Mouse (Mus musculus) forelimb bud, embryonic 11.5 days (tissue): ENCODE results near the gene Ube2r2.

Source experiments
- DNase-seq: peaks from one replicate; pipeline ENCODE4 v3.0.0-alpha.2; 2012; ENCODE audit warnings: low read depth, low spot score

Ube2r2 gene

GRCm38 (mm10) chr4:41118706-41119292, 16.7 kb upstream of the Ube2r2 start:
- peak; percentile 48 for DNase-seq

GRCm38 (mm10) chr4:41124180-41124951, 11.2 kb upstream of the Ube2r2 start, which contains the start of gene Nol6:
Gene Nol6 (minus strand): TSS chr4:41124455.
- DNase-seq: peak; percentile 99

- DNase-seq: peak; percentile 66
Measured at GRCm38 (mm10) chr4:41129406-41129805, 6.1 kb upstream of the Ube2r2 start.

- DNase-seq: no peak
Measured at GRCm38 (mm10) chr4:41129836-41130235, 5.7 kb upstream of the Ube2r2 start.

GRCm38 (mm10) chr4:41132471-41132870, 3.1 kb upstream of the Ube2r2 start:
- no peak for DNase-seq

GRCm38 (mm10) chr4:41133529-41134291, 1.8 kb upstream of the Ube2r2 start:
- no peak for DNase-seq

GRCm38 (mm10) chr4:41134935-41135710, 420 bp upstream of the Ube2r2 start:
- DNase-seq: peak; percentile 80

- peak; percentile 30 for DNase-seq
Measured at GRCm38 (mm10) chr4:41136454-41136805, 887 bp downstream of the Ube2r2 start.

GRCm38 (mm10) chr4:41136811-41137210, 1.3 kb downstream of the Ube2r2 start:
- DNase-seq: no peak

GRCm38 (mm10) chr4:41140174-41140875, 4.8 kb downstream of the Ube2r2 start:
- DNase-seq: no peak

GRCm38 (mm10) chr4:41142601-41143000, 7.1 kb downstream of the Ube2r2 start:
- DNase-seq: no peak

GRCm38 (mm10) chr4:41149891-41150290, 14.3 kb downstream of the Ube2r2 start:
- no peak for DNase-seq

- no peak for DNase-seq
Measured at GRCm38 (mm10) chr4:41151186-41151585, 15.6 kb downstream of the Ube2r2 start.

GRCm38 (mm10) chr4:41153146-41153545, 17.6 kb downstream of the Ube2r2 start:
- DNase-seq: no peak

- DNase-seq: no peak
Measured at GRCm38 (mm10) chr4:41156961-41157360, 21.4 kb downstream of the Ube2r2 start.

GRCm38 (mm10) chr4:41158251-41158650, 22.7 kb downstream of the Ube2r2 start:
- no peak for DNase-seq

GRCm38 (mm10) chr4:41161232-41161631, 25.7 kb downstream of the Ube2r2 start:
- no peak for DNase-seq

GRCm38 (mm10) chr4:41164974-41165373, 29.4 kb downstream of the Ube2r2 start:
- no peak for DNase-seq

- peak; percentile 68 for DNase-seq
Measured at GRCm38 (mm10) chr4:41165693-41166475, 30.3 kb downstream of the Ube2r2 start.

GRCm38 (mm10) chr4:41170970-41171369, 35.4 kb downstream of the Ube2r2 start:
- no peak for DNase-seq
